Mouse (Mus musculus) liver, postnatal 0 days (tissue): Measurements from ENCODE around the gene Tnnt1. TPM values are rescaled to one million over a fixed set of nuclear protein-coding genes. Genes with fewer than 3 reads are reported as not detected.
A peak's percentile ranks its signal among the peaks of the same experiment; 100 is the strongest.

ENCODE experiments used
- ATAC-seq: fragments of 200-750 bp; cut with Nextera tagmentation; 2 replicates; pipeline ENCODE4 v1.8.0; 2017; ENCODE audit warnings: mild to moderate bottlenecking, moderate library complexity
- DNase-seq: peaks from one replicate; pipeline ENCODE4 v3.0.0-alpha.2; 2016
- H3K27ac ChIP-seq: fragments of 300-500 bp; sonication (generic); 2 replicates; pipeline ENCODE4 v1.5.1; 2014; ENCODE audit warnings: antibody characterized with exemption, moderate library complexity, mild to moderate bottlenecking, low read depth
- H3K27me3 ChIP-seq: fragments of 300-500 bp; sonication (generic); 2 replicates; pipeline ENCODE4 v1.6.1; 2014; ENCODE audit warnings: low read length, control low read depth, mixed read lengths; ENCODE audit not compliant: insufficient read depth
- H3K36me3 ChIP-seq: fragments of 300-500 bp; sonication (generic); replicated peaks from 2 replicates; pipeline ENCODE4 v1.6.1; 2014; ENCODE audit warnings: mild to moderate bottlenecking, control low read depth, low read length, moderate library complexity, mixed read lengths; ENCODE audit not compliant: insufficient read depth
- H3K4me1 ChIP-seq: fragments of 300-500 bp; sonication (generic); 2 replicates; pipeline ENCODE4 v1.6.1; 2014; ENCODE audit warnings: antibody characterized with exemption, mild to moderate bottlenecking, control low read depth; ENCODE audit not compliant: insufficient read depth
- H3K4me2 ChIP-seq: fragments of 300-500 bp; sonication (generic); 2 replicates; pipeline ENCODE4 v1.6.1; 2014; ENCODE audit warnings: low read depth, mild to moderate bottlenecking, low read length, moderate library complexity, mixed read lengths
- H3K4me3 ChIP-seq: fragments of 300-500 bp; sonication (generic); 2 replicates; pipeline ENCODE4 v1.5.1; 2014; ENCODE audit warnings: low read depth, low read length
- H3K9ac ChIP-seq: fragments of 300-500 bp; sonication (generic); replicated peaks from 2 replicates; pipeline ENCODE4 v1.6.1; 2014; ENCODE audit warnings: mild to moderate bottlenecking, moderate library complexity
- H3K9me3 ChIP-seq: fragments of 300-500 bp; sonication (generic); 2 replicates; pipeline ENCODE4 v1.6.1; 2016; ENCODE audit warnings: mild to moderate bottlenecking, control low read depth, low read length, mixed read lengths
- CTCF ChIP-seq: sonication (generic); IDR thresholded peaks from 2 replicates; pipeline ENCODE4 v1.5.1; 2016; ENCODE audit warnings: antibody characterized with exemption, low read depth
- EP300 ChIP-seq: IDR thresholded peaks from 2 replicates; pipeline ENCODE4 v1.6.1; 2016; ENCODE audit warnings: antibody characterized with exemption, low read depth, mild to moderate bottlenecking
- WGBS: fragments of 180-500 bp; shearing (Covaris S2); extraction: QIAGEN DNeasy Blood & Tissue Kit; methylation state at CpG from one replicate; pipeline ENCODE4 v1.1.7; 2014; ENCODE audit not compliant: insufficient replicate concordance; 5-methylcytosine and 5-hydroxymethylcytosine counted together
- polyA plus RNA-seq: library from polyadenylated mRNA; unstranded; fragments of >200 nt; fragmentation: Nextera tagmentation; extraction: Ambion mirVana; gene quantifications from 2 replicates; pipeline ENCODE4 v1.2.1, GENCODE M21; 2015

Tnnt1 gene
- polyA plus RNA-seq, 1 experiment from 2014 or later: 5.3 TPM

- DNase-seq (no peak), ATAC-seq (peak; percentile 48)
- no peak overlapping the region for H3K27ac ChIP-seq
- WGBS: 26% methylated on average over 1 of the region's 1 CpGs
- H3K4me2 ChIP-seq: no peak overlapping the region
- TF ChIP-seq EP300 (no peak), CTCF (no peak)
- no peaks in the 10 kb centered on the region for H3K27me3 ChIP-seq
- H3K9me3 ChIP-seq: no peaks in the 10 kb centered on the region
- H3K4me1 ChIP-seq: peaks cover 16% of the 10 kb centered on the region
- H3K36me3 ChIP-seq: peaks cover 47% of the 10 kb centered on the region
- H3K4me3 ChIP-seq: no peak overlapping the region
- H3K9ac ChIP-seq: no peak overlapping the region
Observed at GRCm38 (mm10) chr7:4493991-4494390, 22.2 kb downstream of the Tnnt1 start.

GRCm38 (mm10) chr7:4492284-4493224 is 23.6 kb downstream of the Tnnt1 start:
- no peak for TF ChIP-seq CTCF
- TF ChIP-seq EP300: no peak
- no peaks in the 10 kb centered on the region for H3K27me3 ChIP-seq
- no peak overlapping the region for H3K4me2 ChIP-seq
- H3K4me1 ChIP-seq: peaks cover 15% of the 10 kb centered on the region; the same call in 1 of the 2 replicates
- WGBS: 58% methylated on average over 13 of the region's 13 CpGs
- no peak overlapping the region for H3K9ac ChIP-seq
- H3K36me3 ChIP-seq: peaks cover 52% of the 10 kb centered on the region
- ATAC-seq (peak; percentile 55; the same call in 1 of the 2 replicates), DNase-seq (peak; percentile 43)
- no peak overlapping the region for H3K4me3 ChIP-seq
- no peaks in the 10 kb centered on the region for H3K9me3 ChIP-seq
- H3K27ac ChIP-seq: peak overlapping the region; percentile 49; the same call in 1 of the 2 replicates

GRCm38 (mm10) chr7:4491308-4491707 is 24.9 kb downstream of the Tnnt1 start:
- H3K27ac ChIP-seq: peak overlapping the region; percentile 12; the same call in 1 of the 2 replicates
- WGBS: 55% methylated on average over 6 of the region's 6 CpGs
- no peak for ATAC-seq
- H3K4me3 ChIP-seq: no peak overlapping the region
- H3K9ac ChIP-seq: no peak overlapping the region
- H3K4me1 ChIP-seq: peaks cover 15% of the 10 kb centered on the region; the same call in 1 of the 2 replicates
- H3K9me3 ChIP-seq: no peaks in the 10 kb centered on the region
- TF ChIP-seq CTCF (no peak), EP300 (no peak)
- no peak for DNase-seq
- H3K36me3 ChIP-seq: peaks cover 44% of the 10 kb centered on the region
- no peak overlapping the region for H3K4me2 ChIP-seq
- H3K27me3 ChIP-seq: no peaks in the 10 kb centered on the region

GRCm38 (mm10) chr7:4482281-4482680 is 33.9 kb downstream of the Tnnt1 start:
- DNase-seq: no peak
- Histone ChIP-seq H3K4me2 (no peak overlapping the region), H3K4me3 (no peak overlapping the region), H3K9ac (no peak overlapping the region), H3K4me1 (peaks cover 6% of the 10 kb centered on the region; the same call in 1 of the 2 replicates), H3K27ac (no peak overlapping the region), H3K27me3 (peaks cover 19% of the 10 kb centered on the region), H3K9me3 (no peaks in the 10 kb centered on the region), H3K36me3 (peaks cover 44% of the 10 kb centered on the region)
- TF ChIP-seq EP300: no peak
- no peak for TF ChIP-seq CTCF
- WGBS: 83% methylated on average over 12 of the region's 12 CpGs
- no peak for ATAC-seq

- no peak overlapping the region for H3K4me2 ChIP-seq
- H3K36me3 ChIP-seq: peaks cover 27% of the 10 kb centered on the region
- H3K27ac ChIP-seq: no peak overlapping the region
- H3K9me3 ChIP-seq: no peaks in the 10 kb centered on the region
- WGBS: 40% methylated on average over 6 of the region's 6 CpGs
- peaks cover 20% of the 10 kb centered on the region for H3K27me3 ChIP-seq
- DNase-seq (peak; percentile 46), ATAC-seq (no peak; the same call in 1 of the 2 replicates)
- H3K4me3 ChIP-seq: no peak overlapping the region
- TF ChIP-seq CTCF: peak; percentile 71
- TF ChIP-seq EP300: no peak
- H3K4me1 ChIP-seq: peaks cover 6% of the 10 kb centered on the region; the same call in 1 of the 2 replicates
- no peak overlapping the region for H3K9ac ChIP-seq
Observed at GRCm38 (mm10) chr7:4479674-4480073, 36.5 kb downstream of the Tnnt1 start.

GRCm38 (mm10) chr7:4478796-4479291 is 37.3 kb downstream of the Tnnt1 start:
- no peak for ATAC-seq
- Histone ChIP-seq H3K9ac (peak overlapping the region; percentile 26; the same call in 1 of the 2 replicates), H3K27ac (0 out of 2 replicates have a peak overlapping the region, but pooled peaks have one; percentile 16), H3K4me2 (peak overlapping the region; percentile 80), H3K4me3 (peak overlapping the region; percentile 37), H3K9me3 (no peaks in the 10 kb centered on the region), H3K4me1 (peaks cover 6% of the 10 kb centered on the region; the same call in 1 of the 2 replicates), H3K27me3 (peaks cover 24% of the 10 kb centered on the region), H3K36me3 (peaks cover 19% of the 10 kb centered on the region)
- no peak for TF ChIP-seq CTCF
- TF ChIP-seq EP300: no peak
- 16% methylated on average over 16 of the region's 16 CpGs for WGBS
- no peak for DNase-seq
